Mouse (Mus musculus) G1E-ER4 (cell line): Measurements from ENCODE around the gene Map4k1. TPM values are rescaled to one million over a fixed set of nuclear protein-coding genes. Genes with fewer than 3 reads are reported as not detected.

Experiments used
- GATA1 ChIP-seq: IDR thresholded peaks from one replicate; pipeline ENCODE4 v1.8.0; 2012; ENCODE audit warnings: low read length, inconsistent platforms
- polyA plus RNA-seq: library from polyadenylated mRNA; stranded (reverse); fragments of >175 nt; gene quantifications from 2 replicates; pipeline ENCODE4 v1.2.3, GENCODE M21; 2012

The Map4k1 gene
- polyA plus RNA-seq, 1 experiment = 110 TPM

GRCm38 (mm10) chr7:28950346-28951037, 31.4 kb upstream of the Map4k1 start:
- TF ChIP-seq GATA1 = no peak

DNA sequence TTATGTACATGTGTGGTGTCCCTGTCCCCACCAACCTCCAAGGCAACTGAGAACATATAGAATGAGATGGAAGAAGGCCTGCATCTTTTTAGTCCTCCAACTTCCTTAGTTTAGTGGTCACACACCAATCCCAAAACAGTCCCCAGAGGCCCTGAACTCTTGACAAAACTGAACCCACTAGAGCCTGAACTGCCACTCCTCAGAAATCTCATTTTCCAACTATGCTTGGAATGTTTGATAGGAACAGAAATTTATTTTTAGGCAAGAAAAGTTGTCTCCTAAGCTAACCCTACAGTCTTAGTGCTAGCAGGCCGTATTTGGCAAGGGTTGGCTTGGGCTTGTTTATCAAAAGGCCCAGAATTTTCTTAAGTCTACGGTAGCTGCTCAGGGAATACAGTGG, 30.1 kb upstream of the Map4k1 start:
- no peak for TF ChIP-seq GATA1

DNA sequence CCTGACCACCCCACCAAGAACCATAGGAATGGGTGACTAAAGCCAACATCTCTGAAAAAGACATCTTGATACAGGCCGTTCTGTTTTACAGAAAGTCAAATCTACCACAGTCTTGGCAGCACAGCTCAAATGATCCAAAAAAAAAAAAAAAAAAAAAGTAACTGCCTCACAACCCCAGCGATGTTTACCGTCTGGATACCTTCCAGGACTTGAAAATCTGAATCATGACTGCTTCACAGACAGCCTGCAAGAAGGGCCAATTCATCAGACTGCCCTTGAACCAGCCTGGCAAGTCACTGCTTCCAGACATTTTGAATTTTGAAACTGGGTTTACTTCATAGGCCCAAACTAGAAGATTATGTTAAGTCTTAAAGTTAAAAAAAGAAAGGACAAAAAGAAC, 29.1 kb upstream of the Map4k1 start:
- TF ChIP-seq GATA1 = no peak

- TF ChIP-seq GATA1 = peak; percentile 1
Measured at GRCm38 (mm10) chr7:28953476-28954376, 28.1 kb upstream of the Map4k1 start.

- TF ChIP-seq GATA1 = no peak
Measured at GRCm38 (mm10) chr7:28954773-28955172, 27.1 kb upstream of the Map4k1 start.

GRCm38 (mm10) chr7:28955295-28955897, 26.5 kb upstream of the Map4k1 start:
- no peak for TF ChIP-seq GATA1

GRCm38 (mm10) chr7:28956270-28956669, 25.6 kb upstream of the Map4k1 start:
- TF ChIP-seq GATA1 = no peak

DNA sequence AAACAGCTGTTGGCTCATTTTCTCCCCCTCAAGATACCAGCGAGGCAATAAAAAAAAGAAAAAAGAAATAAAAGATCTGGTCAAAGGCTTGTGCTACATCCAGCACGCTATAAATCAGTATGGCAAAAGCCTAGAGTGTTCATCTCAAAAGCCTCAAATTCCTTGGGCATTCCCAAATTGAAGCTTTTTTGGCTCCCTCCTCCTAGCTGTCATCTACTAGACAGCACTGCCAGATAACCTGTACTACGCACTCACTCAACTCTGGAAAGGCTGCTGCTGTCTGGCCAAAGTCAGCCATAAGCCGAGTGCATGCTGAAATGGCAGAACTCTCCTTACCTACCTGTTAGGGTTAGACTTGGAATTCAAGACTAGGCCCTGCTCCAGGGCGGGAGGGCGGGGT, 24.6 kb upstream of the Map4k1 start:
- no peak for TF ChIP-seq GATA1

GRCm38 (mm10) chr7:28957997-28958725, 23.7 kb upstream of the Map4k1 start:
- no peak for TF ChIP-seq GATA1

DNA sequence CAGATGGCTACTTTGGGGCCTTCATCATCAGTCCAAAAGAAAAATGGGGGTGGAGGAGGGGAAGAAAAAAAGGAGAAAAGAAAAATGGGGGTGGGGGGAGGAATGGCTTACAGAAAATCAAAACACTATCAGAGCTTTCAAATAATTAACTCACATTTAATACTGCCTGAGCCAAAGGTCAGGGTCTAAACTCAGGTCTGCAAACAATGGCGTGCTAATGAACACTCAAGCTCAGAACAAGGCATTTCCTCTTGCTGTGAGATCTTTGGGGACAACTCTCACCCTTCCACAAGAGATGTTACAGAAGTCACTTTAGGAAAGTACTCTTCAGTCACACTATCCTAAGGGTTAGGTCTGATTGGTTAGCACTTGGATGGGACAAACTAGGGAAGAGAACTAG, 23.1 kb upstream of the Map4k1 start:
- no peak for TF ChIP-seq GATA1

DNA sequence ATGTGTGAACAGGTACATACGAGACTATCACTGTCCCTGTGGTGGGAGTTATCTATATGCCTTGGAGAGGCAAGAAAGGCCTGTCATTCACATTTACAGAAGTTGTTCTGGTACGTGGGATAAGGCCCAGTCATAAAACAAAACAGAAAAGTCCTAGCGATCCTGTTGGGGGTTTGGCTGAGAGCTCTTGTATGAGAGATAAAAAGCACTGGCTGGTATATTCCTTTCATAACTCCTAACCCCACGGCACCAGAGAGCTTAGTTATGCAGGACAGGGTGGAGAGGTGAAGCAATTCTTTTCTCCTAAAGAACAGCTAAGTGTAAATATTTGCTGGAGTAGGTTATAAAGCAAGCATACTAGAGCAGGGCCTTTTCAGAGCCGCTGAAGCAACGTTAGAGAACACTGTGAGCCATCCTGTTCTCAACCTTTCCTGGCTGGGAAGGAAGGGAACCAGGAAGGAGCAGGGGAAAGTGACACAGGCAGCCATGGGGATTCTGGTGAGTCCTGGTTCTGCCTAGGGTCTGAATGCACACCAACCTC, 22.3 kb upstream of the Map4k1 start:
- TF ChIP-seq GATA1 = peak; percentile 57

DNA sequence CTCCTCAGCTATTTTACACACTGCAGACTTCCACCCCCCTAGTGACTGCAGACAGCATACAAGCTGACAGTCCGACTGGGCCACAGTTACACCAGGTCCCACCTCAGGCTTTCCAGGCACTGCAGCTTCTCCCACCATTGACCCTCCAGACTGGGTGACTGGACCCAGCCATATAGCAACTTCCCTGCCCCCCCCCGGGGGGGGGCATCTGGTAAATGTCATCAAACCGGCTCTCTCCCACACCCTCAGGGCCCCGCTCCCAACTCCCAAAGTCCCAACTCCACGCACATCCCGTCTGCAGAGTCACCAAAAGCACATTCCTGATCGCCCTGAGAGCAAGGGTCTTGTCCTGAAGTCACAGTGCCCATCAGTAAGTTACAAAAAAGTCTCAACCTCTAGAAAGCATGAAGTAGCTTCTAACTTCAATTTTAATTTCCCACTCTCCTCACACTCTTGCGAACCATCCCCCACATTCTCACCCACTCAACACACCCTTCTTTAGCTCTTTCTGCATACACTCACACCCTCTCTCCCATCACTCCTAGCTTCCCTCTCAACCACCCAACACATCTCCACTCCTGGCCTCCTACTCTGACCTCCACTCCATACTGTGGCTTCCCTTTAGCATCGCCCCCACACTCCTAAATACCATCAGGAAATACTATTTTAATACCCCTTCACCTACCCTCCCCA, 21.4 kb upstream of the Map4k1 start:
- TF ChIP-seq GATA1 = no peak

GRCm38 (mm10) chr7:28961584-28961926, 20.3 kb upstream of the Map4k1 start:
- TF ChIP-seq GATA1 = no peak

DNA sequence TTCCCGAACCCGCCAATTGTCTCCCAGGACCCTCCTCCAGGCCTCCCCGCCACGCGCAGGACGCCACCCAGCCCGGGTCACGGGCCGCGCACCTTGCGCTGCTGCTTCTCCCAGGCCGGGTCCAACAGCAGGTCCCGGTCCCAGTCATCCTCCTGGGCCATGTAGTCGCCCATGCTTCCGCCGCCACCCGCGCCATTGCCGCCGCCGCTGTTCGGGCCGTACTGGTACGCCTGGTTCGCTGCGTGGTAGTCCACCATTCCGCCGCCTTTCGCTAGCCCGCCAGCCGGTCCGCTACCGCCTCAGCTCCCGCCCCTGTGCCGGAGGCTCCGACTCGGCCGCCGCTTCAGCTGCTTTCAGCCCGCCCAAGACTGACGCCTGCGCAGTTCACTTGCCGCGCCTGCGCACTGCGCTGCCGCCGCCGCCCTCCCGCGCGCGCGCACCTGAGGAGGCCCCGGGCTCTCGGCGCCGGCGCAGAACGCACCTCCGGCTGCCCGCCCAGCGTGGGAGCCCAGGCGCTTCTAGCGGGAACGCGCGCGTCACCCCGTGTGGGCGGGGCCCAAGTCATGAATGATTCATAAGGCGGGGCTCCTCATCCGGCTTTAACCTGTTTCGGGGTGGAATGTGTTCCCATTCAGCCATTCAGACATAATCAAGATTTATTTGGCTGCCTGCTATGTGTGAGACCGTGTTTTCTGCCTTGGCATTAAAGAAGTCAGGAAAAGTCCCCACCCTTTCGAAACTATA, 19.8 kb upstream of the Map4k1 start, which contains the start of gene Actn4:
TSS of gene Actn4 (minus strand) at position 414 of the 744 bp plus-strand sequence.
- TF ChIP-seq GATA1 = no peak

DNA sequence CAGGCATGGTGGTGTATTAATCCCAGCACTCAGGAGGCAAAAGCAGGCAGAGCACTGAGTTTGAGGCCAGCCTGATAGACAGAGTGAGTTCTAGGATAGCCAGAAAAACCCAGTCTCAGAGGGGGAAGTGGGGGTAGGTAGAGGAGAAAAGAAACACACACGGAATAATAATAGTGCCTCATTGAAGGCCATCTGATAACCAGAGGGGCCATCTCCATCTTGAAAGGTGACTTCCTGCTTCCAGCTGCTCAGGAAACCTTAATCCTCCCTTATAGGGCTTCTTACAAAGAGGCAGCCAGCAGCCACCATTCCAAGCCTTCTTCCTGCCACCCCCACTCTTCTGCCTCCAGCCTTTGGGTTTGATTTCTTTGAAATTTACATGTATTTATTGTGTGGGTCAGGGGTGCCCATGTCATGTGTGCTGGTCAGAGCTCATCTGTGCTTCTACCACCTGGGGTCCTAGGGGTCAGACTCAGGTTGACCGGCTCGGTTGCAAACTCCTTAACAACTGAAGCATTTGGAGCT, 18.4 kb upstream of the Map4k1 start:
- no peak for TF ChIP-seq GATA1
